Mouse (Mus musculus) duodenum, adult 2 months (tissue): ENCODE results near the gene Gabra5. TPM values are rescaled to one million over a fixed set of nuclear protein-coding genes. Genes with fewer than 3 reads are reported as not detected.

Experiments
- polyA plus RNA-seq: library from polyadenylated mRNA; depleted of rRNA; stranded (reverse); fragments of >200 nt; gene quantifications from 2 replicates; pipeline ENCODE4 v1.2.3, GENCODE M21; 2012; ENCODE audit warnings: low replicate concordance; rRNA removed

Gene Gabra5
- polyA plus RNA-seq: not detected in 2 replicates

DNA sequence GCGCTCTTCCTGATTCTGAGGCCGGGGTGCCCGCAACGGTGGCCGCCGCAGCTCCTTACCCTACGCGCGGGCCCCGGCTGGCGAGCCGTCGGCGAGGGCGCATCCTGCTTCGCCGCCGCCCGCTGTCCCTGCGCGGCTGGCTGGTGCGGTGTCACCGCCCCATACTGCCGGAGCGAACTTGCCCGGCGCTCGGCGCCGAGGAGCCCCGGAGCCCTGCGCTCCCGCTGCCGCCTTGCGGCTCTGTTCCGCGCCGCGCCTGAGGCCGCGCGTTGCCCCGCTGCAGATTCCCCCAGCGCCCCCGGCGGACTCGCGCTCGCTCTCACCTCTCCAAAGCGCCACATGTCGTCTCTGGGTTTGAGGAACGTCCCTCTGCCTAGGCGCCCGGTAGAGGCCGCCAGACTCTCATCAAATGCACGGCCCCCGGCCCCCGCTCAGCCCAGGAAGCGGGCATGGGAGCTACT, at the start of gene Gabra5:
Gene Gabra5 (minus strand): TSS at position 379 of the 461 bp plus-strand sequence.

DNA sequence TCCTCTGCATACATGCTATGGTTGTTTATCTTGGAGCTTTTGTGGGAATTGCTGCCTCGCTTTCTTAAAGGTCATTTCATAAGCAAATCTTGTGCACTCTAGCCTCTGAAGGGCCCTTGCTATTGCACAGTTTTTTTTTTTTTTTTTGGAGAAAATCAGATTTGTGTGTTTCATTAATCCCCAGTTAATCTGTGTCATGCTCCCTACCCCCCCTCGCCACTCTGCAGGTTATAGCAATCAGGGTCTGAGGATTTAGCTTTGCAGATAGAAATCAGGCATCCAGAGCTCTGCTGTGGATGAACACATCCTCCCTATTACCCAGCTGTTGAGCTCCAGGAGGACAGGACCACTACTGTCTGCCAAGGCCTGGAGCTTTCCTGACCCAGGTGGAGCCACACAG, 90.5 kb downstream of the Gabra5 start, which contains the start of gene Gabrb3:
Gene Gabrb3 (plus strand): TSS at position 301 of the 400 bp plus-strand sequence.

DNA sequence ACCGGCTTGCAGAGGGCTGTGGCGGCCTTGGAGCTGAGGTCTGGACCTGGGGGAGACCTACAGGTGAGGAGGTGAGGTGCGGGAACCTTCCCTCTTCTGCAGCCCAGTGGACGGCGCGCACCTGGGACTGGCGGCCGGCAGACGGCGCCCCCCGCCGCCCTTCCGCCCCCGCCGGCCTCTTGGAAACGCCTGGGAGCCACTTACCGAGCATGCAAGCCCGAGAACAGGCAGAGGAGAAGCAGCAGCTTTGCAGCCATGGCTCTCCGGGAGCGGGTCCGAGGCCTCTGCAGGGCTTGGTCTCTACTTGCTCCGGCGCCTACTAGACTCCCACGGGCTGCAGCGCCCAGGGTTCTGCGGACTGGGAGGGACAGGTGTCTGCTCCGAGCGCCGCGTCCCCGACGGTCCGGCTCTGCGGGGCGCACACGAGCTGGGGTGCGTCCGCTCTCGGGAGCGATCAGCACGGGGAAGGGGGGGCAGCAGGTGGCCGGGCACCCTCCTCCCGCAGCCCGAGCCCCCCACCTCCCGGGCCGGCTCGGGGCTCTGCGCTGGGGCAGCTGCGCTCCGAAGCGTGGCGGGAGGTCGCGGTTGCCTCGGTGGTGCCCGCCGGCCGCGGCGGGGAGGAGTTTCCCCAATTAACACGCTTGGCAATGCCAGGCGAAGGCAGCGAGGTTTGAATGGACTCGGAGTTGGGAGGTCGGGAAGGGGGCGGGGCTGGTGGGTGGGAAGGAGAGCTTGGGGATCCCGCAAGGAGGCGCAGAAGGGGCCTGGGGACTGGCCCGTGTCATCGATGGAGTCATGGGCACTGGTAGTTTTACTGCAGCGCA, 123.1 kb downstream of the Gabra5 start, which contains the start of gene Gabrg3:
Gene Gabrg3 (minus strand): TSS at position 672 of the 824 bp plus-strand sequence.

Other genes with a start within 250 kb of the Gabra5 start
- gene Gabrg3, start 122.9 kb downstream of the Gabra5 start, polyA plus RNA-seq: 0.07 and 0.21 TPM in 2 replicates
- gene Gabrb3, start 90.4 kb downstream of the Gabra5 start, polyA plus RNA-seq: 0.37 TPM in 1 of 2 replicates, not detected in the other